Mouse (Mus musculus) fibroblast of lung, adult 2 months (primary cell): ENCODE measurements around the gene Eif6.

Experiments used
- DNase-seq: peaks from one replicate; pipeline ENCODE4 v3.0.0-alpha.2; 2011; ENCODE audit warnings: low read depth

Eif6 gene

DNA sequence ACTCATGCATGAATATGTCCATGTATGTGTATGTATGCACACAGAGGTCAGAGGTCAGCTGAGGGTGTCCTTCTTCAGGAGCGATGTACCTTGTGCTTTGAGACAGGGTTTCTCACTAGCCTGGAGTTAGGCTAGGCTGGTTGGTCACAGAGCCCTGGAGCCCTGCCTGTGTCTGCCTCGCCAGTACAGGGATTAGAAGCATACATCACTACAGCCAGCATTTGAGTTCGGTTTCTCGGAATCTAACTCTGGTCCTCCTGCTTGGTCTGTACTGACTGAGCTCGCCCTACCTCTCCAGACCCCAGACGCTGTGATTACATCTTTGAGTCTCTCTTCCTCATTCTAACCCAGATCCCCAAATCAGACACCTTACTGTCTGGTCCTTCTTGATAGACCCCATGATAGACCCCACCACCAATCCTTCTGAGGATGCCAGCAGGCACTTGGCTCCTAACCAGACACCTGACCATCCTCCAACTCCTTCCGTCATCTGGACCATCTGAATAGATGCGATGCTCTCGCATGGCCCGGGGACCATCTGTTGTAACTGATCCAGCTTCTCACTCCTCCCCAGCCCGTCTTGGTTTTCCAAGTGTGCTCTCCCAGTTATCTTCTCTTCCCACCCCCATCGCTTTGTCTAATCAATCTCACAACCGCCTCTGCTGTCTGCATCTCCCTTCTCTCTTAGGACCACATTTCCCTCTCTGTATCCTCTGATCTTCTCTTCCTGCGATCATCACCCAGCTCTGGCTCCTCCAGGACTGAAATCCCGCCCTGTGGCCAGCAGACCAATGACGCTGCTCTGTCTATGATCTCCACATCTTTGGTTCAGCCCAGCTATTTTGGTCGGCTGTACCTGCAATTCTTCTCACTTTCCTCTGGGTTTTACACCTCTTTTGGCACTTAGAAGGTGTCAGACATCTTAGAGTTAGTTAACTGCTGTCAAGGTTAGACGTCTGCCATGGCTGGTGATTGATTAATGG lies 38.5 kb downstream of the Eif6 start:
- no peak for DNase-seq

DNA sequence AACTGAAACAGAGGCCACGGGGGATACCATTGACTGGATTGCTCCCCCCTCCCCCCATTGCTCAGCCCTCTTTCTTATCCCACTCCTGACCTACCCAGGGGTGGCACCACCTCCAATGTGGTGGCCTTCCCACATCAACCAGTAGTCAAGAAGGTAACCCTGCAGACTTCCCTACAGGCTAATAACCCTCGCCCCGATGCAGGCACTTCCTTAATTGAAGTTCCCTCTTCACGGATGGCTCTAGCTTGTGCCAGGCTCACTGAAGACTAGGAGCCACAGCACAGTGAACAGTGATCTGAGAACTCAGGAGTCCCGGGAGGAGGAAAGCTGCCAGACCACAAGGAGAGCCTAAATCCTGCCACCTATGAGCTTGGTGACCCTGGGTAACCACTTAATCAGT lies 39.8 kb downstream of the Eif6 start:
- DNase-seq: no peak

DNA sequence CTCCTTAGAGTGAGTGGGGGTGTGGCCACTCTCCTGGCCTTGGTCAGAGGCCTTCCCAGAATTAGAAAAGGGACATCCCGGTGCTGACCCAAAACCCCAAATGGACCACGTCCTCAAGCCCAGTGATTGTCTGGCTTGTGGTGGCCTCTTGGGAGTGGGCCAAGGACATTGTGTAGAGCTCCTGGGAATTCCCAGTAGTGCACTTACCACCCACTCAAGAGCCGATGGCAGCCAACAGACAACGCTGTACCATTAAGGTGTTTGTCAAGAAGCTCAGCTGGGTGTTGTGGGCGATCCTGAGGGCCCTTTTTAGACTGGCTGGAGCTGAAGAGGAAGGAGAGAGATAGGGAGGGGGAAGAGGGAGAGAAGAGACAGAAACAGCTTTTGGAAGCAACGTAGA lies 42.2 kb downstream of the Eif6 start:
- no peak for DNase-seq

DNA sequence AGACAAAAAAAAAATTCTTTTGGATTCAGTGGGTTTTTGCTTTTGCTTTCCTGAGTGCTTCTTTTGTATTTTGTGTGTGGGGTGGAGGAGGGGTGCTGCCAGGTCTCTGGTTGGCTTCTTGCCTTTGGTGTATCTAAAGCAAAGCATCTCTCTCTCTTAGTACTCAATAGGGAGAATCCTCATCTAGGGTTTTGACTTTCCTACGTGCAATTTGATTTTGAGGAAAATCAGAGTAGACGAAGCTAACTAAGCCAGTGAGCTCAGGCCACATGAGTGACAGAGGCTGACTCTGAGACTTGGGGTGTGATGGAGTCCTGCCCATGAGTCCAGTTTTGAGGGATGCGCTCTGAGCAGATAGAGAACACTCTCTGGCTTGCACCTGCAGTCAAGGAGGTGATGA lies 47.2 kb downstream of the Eif6 start:
- DNase-seq: no peak

DNA sequence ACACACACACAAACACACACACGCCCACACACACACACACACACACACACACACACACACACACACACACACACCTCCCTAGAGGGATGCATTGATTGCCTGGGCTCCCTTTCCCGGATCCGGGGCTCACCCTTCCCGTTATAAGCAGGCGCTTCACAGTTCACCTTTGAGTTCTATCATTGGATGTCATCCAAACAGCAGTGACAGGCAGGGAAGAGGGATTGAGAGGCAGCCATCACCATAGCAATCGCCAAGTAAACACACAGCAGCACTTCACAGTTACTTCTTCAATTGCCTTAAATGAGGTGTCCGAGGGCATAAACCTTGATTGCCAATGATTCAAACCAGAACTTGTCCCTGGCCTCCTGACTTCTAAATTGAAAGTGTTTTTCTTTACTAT lies 47.7 kb downstream of the Eif6 start:
- DNase-seq: no peak

DNA sequence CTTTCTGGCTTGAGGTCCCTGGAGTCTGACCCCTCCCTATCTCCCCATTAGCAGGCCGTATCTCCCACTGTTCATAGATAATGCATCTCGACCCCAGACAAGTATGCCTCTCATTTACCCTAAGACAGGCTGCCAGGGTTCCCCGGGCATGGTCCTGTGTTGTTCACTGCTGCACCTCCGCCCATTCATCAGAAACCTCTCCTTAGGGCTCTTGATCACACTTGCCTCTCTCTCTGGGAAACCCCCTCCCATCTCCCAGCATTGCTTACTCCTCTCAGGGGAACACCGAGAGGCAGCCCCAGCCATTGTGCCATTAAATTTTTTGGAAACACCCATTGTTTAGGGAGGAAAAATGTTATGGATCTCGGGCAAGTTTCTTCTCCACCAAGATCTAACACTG lies 48.7 kb downstream of the Eif6 start:
- no peak for DNase-seq

DNA sequence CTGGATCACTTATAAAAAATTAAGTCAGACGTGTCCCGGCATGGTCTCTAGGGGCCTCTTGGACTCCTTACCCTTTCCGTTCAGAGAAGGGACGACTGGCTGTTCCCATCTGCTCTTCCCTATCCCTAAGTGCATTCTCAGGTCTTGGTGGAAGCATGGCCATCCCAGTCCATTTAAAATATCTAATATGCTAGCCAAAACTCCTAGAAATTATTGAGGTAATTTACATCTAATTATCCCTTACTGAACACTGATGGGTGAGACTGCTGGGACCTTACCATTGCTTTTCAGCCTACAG lies 49.1 kb downstream of the Eif6 start:
- DNase-seq: no peak

DNA sequence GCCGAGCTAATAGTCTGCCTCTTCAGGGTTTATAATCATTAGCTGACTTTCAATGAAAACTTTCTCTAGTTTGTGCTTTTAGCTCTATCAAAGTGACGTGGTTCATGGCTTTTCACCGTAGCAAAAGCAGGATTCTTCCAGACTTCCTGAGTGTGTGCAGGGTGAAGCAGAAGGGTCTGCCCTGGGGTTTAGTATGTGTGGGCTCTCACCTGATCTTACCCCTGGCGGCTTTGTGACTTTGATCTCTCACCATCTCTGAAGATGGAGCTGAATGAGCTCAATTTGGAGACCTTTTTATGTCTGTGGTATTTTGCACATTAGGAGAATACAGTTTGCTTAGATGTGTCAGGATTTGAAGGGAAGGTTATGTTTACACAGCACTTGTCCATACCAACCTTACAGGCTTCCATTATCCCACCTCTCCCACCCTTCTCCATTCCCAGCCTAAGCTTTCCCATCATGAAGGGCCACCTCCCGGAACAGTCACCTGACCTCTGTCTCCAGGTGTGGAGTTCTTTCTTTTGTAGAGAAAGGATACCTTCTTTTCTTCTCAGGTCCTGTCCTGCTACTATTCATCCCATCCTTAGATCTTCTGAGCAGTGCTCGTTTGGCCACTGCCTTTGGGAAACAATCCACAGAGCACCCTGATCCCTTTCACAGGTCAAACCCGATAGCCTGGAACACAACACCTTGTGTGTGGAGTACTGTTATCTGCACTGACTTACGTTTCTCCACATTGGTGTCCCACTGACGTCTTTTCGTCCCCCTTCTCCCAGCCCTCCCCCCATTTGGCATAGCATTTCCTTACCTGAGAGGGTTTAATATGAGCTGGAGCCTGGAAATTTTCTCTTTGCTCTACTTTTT lies 49.7 kb downstream of the Eif6 start:
- no peak for DNase-seq

DNA sequence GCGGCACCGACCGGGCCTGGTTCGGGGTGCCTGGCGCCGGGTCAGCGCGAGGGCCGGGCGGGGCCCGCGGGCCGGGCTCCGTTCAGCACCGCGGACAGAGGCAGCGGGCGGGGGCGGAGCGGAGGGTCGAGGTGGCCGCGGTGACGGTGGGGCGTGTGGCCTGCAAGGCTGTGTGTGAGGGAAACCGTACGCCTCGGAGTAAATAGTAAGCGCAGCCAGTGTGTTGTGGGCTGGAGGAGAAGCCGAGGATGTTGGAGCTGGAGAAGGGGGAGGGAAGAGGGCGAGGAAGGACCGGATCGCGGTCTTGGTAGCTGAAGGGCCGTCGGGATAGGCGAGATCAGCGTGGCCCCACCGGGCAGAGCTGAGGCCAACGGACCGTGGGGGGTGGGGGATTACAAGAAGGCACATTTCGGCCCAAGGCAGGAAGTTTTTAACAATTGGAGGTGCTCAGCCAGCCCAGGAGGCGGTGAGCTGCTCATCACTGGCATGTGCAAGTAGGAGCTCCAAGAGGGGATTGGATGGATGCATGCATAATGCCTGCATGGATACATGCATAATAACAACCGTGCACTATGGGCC lies 51.0 kb downstream of the Eif6 start:
- no peak for DNase-seq

DNA sequence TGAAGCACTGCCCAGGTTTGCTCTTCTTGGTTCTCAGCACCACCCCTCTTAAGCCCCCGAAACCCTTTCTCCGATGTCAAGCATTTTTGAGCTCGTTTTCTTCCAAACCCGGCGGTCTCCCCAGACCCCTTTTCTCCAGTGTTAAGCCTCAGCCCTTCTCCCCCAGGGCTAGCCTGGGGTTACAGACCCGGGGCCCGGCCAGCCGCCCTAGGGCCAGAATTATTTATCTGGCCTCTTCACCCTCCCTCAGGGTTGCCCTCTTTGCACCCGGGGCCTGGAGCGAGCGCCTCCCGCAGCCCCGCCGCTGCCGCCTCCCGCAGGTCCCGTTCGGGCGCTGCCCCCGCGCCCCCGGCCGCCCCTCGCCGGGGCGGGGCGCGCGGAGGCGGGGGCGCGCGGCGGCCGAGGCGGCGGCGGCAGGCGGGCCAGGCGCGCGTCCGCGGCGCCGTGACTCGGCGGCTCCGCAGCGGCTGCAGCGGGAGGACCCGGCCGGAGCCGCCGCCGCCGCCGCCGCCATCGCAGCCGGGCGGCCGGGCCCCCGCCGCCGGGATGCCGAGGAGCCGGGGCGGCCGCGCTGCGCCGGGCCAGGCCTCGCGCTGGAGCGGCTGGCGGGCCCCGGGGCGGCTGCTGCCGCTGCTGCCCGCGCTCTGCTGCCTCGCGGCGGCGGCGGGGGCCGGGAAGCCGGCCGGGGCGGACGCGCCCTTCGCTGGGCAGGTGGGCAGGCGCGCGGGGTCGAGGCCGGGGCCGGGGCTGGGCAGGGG lies 51.6 kb downstream of the Eif6 start, which contains the start of gene Mmp24:
Gene Mmp24, plus strand, starts transcription at position 416 of the 758 bp plus-strand sequence.
- no peak for DNase-seq

DNA sequence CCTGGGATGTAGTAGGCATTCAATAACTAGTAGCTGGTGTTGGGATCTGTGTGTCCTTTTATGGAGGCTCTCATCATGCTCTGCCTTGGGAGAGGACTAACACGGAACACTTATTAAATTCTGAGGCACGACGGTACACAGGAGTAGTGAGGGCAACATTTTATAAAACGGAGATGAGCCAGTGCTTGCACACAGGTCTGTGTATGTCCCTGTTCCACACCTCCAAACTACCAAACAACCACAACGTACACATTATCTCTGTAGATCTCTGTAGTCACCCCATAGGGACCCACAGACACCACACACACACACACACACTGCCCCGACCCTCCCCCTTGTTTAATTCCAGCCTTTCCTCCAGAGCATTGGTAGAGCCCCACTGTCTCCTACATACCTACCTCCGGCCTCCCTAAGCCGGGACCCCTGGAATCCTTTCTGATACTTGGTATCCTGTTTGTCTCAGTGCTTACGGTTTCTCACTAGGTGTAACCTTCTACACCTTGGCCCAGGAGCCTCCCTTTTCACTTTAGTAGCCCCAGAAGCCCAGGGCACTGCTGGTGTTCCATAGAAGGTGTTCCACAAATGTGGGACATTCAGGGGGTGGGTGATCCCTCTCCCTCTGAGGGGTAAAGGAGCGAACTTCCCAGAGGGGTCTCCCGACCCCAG lies 52.3 kb downstream of the Eif6 start:
- no peak for DNase-seq

DNA sequence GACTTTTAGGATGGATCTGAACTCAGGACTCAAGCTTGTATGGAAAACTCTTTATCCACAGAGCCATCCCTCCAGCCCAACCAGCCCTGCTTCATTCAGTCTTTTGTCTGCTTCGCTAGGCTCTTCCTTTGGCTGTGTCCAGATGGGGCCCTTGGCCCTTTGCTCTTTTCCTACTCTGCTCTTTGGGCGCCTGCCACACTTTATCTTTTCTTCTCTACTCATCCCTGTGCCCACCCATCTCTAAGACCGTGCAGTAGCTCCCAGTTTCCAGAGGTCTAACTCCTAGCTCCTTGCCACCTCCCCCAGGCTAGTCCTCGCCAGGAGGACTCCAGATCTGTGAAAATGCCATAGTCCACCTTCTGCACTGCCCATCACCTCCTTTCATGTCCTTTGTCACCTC lies 53.1 kb downstream of the Eif6 start:
- no peak for DNase-seq
